Mouse (Mus musculus) frontal cortex, postnatal 36 days (tissue): ENCODE results near the gene Thada.

Experiments
- DNase-seq, 2 experiments: peaks; one replicate each; pipeline ENCODE4 v3.0.0; 2022; ENCODE audit warnings: low spot score in 2 of 2

The Thada gene

GRCm38 (mm10) chr17:84162211-84162760 lies 303.7 kb downstream of the Thada start:
- DNase-seq = no peak

GRCm38 (mm10) chr17:84161231-84161854 lies 304.7 kb downstream of the Thada start:
- DNase-seq = no peak

- DNase-seq = no peak
Measured at GRCm38 (mm10) chr17:84158891-84159290, 307.1 kb downstream of the Thada start.

- no peak for DNase-seq
Measured at GRCm38 (mm10) chr17:84158461-84158795, 307.6 kb downstream of the Thada start.

GRCm38 (mm10) chr17:84157743-84158460 lies 308.1 kb downstream of the Thada start:
- no peak for DNase-seq

GRCm38 (mm10) chr17:84156748-84157742 lies 309.0 kb downstream of the Thada start:
- DNase-seq = no peak

GRCm38 (mm10) chr17:84156227-84156573 lies 309.8 kb downstream of the Thada start:
- DNase-seq = no peak

GRCm38 (mm10) chr17:84155516-84156226 lies 310.3 kb downstream of the Thada start:
- DNase-seq = no peak

- no peak for DNase-seq
Measured at GRCm38 (mm10) chr17:84155029-84155338, 311.0 kb downstream of the Thada start.

GRCm38 (mm10) chr17:84154302-84155028 lies 311.5 kb downstream of the Thada start:
- no peak for DNase-seq

- DNase-seq = no peak
Measured at GRCm38 (mm10) chr17:84152976-84153786, 312.8 kb downstream of the Thada start.

GRCm38 (mm10) chr17:84152206-84152975 lies 313.6 kb downstream of the Thada start:
- DNase-seq = no peak

GRCm38 (mm10) chr17:84151306-84151705 lies 314.7 kb downstream of the Thada start:
- no peak for DNase-seq

GRCm38 (mm10) chr17:84150291-84150690 lies 315.7 kb downstream of the Thada start:
- DNase-seq = no peak

GRCm38 (mm10) chr17:84149566-84149965 lies 316.4 kb downstream of the Thada start:
- no peak for DNase-seq

GRCm38 (mm10) chr17:84148499-84149484 lies 317.2 kb downstream of the Thada start:
- DNase-seq = peak; percentile 72 to 74

GRCm38 (mm10) chr17:84147183-84148108 lies 318.6 kb downstream of the Thada start:
- no peak for DNase-seq
